Mouse (Mus musculus) lung, embryonic 16.5 days (tissue): Measurements from ENCODE around the gene Kctd15. TPM values are rescaled to one million over a fixed set of nuclear protein-coding genes. Genes with fewer than 3 reads are reported as not detected.

Source experiments
- ATAC-seq: fragments of 200-750 bp; cut with Nextera tagmentation; 2 replicates; pipeline ENCODE4 v1.8.0; 2017; ENCODE audit warnings: low read depth, mild to moderate bottlenecking, moderate library complexity
- H3K27ac ChIP-seq: fragments of 300-500 bp; sonication (generic); 2 replicates; pipeline ENCODE4 v1.5.1; 2014; ENCODE audit warnings: mild to moderate bottlenecking, control low read depth, low read length
- H3K27me3 ChIP-seq: fragments of 300-500 bp; sonication (generic); 2 replicates; pipeline ENCODE4 v1.6.1; 2014; ENCODE audit warnings: low read depth, low read length, mixed read lengths; ENCODE audit not compliant: control insufficient read depth, insufficient read depth
- H3K36me3 ChIP-seq: fragments of 300-500 bp; sonication (generic); 2 replicates; pipeline ENCODE4 v1.6.1; 2014; ENCODE audit warnings: low read length; ENCODE audit not compliant: control insufficient read depth, insufficient read depth
- H3K4me1 ChIP-seq: fragments of 300-500 bp; sonication (generic); replicated peaks from 2 replicates; pipeline ENCODE4 v1.6.1; 2014; ENCODE audit warnings: low read length, mixed read lengths; ENCODE audit not compliant: control insufficient read depth, insufficient read depth
- H3K4me2 ChIP-seq: fragments of 300-500 bp; sonication (generic); 2 replicates; pipeline ENCODE4 v1.6.1; 2014; ENCODE audit warnings: low read depth, low read length, control low read depth
- H3K4me3 ChIP-seq: fragments of 300-500 bp; sonication (generic); 2 replicates; pipeline ENCODE4 v1.5.1; 2014; ENCODE audit warnings: mild to moderate bottlenecking, low read length, control low read depth
- H3K9ac ChIP-seq: fragments of 300-500 bp; sonication (generic); 2 replicates; pipeline ENCODE4 v1.6.1; 2014; ENCODE audit warnings: low read length, control low read depth
- H3K9me3 ChIP-seq: fragments of 300-500 bp; sonication (generic); 2 replicates; pipeline ENCODE4 v1.6.1; 2016; ENCODE audit warnings: low read length; ENCODE audit not compliant: control insufficient read depth
- WGBS: fragments of 180-500 bp; shearing (Covaris S2); extraction: QIAGEN DNeasy Blood & Tissue Kit; methylation state at CpG from one replicate; pipeline ENCODE4 v1.1.7; 2014; 5-methylcytosine and 5-hydroxymethylcytosine counted together
- polyA plus RNA-seq: library from polyadenylated mRNA; unstranded; fragments of >200 nt; fragmentation: Nextera tagmentation; extraction: Ambion mirVana; gene quantifications from 2 replicates; pipeline ENCODE4 v1.2.1, GENCODE M21; 2015

Kctd15 gene
- polyA plus RNA-seq, 1 experiment from 2014 or later = 12.5 TPM

GRCm38 (mm10) chr7:34654441-34655085 lies 2.0 kb downstream of the Kctd15 start:
- peak overlapping the region; percentile 63 for H3K4me3 ChIP-seq
- no peaks in the 10 kb centered on the region for H3K9me3 ChIP-seq
- no peaks in the 10 kb centered on the region for H3K27me3 ChIP-seq
- no peaks in the 10 kb centered on the region; the same call in 1 of the 2 replicates for H3K36me3 ChIP-seq
- H3K27ac ChIP-seq = peak overlapping the region; percentile 99
- H3K4me2 ChIP-seq = peak overlapping the region; percentile 78
- peaks cover 6% of the 10 kb centered on the region; the same call in 1 of the 2 replicates for H3K4me1 ChIP-seq
- 1% methylated on average over 58 of the region's 81 CpGs for WGBS
- peak overlapping the region; percentile 93 for H3K9ac ChIP-seq
- peak; percentile 45 for ATAC-seq

DNA sequence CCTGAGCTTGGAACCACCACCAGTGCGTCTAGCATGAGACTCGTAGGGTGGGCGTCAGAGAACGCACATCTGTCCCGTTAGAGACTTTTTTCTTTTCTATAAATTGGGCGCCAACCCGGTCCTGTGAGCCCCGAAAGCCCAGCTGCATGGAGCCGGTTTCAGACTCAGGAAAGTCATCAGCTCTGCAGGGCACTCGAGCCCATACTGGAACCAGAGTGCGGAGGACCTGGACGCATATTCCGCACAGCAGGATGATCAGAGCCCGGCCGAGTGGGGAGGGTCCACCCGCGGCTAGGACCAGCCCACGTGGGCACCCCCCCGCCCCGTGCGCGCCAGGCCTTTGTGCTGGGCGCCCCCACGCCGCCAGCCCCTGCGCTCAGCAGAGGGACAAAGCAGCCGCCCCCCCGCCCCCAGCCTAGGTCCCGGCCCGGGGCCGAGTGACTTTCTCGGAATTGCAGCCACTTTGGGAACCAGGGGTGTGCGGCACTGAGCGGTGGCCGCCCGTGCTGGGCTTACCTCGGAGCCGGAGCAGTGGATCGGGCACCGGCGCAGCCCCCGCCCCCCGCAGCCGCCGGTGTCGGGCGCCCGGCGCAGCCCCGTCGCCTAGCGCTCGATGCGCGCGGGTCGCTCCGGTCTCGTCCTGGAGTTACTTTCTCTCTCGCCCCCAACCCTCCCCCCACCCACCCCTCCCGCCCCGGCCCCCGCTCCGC lies 2.6 kb downstream of the Kctd15 start:
- WGBS = under 1% methylated on average over 47 of the region's 64 CpGs
- H3K4me1 ChIP-seq = peaks cover 6% of the 10 kb centered on the region; the same call in 1 of the 2 replicates
- no peaks in the 10 kb centered on the region for H3K9me3 ChIP-seq
- H3K27ac ChIP-seq = peak overlapping the region; percentile 99
- H3K36me3 ChIP-seq = no peaks in the 10 kb centered on the region; the same call in 1 of the 2 replicates
- ATAC-seq = peak; percentile 38
- peak overlapping the region; percentile 78 for H3K4me2 ChIP-seq
- peak overlapping the region; percentile 93 for H3K9ac ChIP-seq
- H3K27me3 ChIP-seq = no peaks in the 10 kb centered on the region
- H3K4me3 ChIP-seq = peak overlapping the region; percentile 63

- peaks cover 6% of the 10 kb centered on the region; the same call in 1 of the 2 replicates for H3K4me1 ChIP-seq
- WGBS = under 1% methylated on average over 48 of the region's 48 CpGs
- H3K27me3 ChIP-seq = no peaks in the 10 kb centered on the region
- no peaks in the 10 kb centered on the region; the same call in 1 of the 2 replicates for H3K36me3 ChIP-seq
- H3K4me3 ChIP-seq = peak overlapping the region; percentile 63
- peak overlapping the region; percentile 56 for H3K27ac ChIP-seq
- peak overlapping the region; percentile 78 for H3K4me2 ChIP-seq
- H3K9ac ChIP-seq = peak overlapping the region; percentile 93
- ATAC-seq = no peak
- H3K9me3 ChIP-seq = no peaks in the 10 kb centered on the region
Observed at GRCm38 (mm10) chr7:34652751-34653502, 3.6 kb downstream of the Kctd15 start.

GRCm38 (mm10) chr7:34651381-34651780 lies 5.2 kb downstream of the Kctd15 start:
- Histone ChIP-seq H3K9me3 (no peaks in the 10 kb centered on the region), H3K27me3 (no peaks in the 10 kb centered on the region), H3K4me2 (no peak overlapping the region), H3K4me3 (no peak overlapping the region), H3K27ac (no peak overlapping the region), H3K4me1 (peaks cover 6% of the 10 kb centered on the region), H3K36me3 (no peaks in the 10 kb centered on the region; the same call in 1 of the 2 replicates), H3K9ac (no peak overlapping the region)
- ATAC-seq = no peak
- 56% methylated on average over 2 of the region's 2 CpGs for WGBS

DNA sequence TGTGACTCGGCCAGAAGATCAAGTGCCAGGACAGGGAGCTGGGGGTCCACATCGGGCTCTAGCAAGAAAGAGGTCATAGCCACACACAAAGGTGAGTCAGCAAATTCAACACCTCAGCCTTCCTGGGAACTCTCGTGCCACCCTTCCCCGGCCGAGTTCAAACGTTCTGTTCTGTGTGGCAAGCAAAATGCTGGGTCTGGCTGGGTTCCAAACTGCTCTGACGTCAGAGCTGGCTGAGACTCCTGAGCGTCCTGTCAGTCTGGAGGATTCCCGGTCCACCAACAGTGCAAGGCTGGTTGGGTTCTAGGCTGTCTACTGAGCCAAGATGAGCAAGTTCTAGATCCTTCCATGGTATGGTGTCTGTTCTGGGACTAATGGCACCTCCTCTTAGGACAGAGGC lies 9.5 kb downstream of the Kctd15 start:
- 0 out of 2 replicates have a peak, but pooled peaks have one; percentile 30 for ATAC-seq

DNA sequence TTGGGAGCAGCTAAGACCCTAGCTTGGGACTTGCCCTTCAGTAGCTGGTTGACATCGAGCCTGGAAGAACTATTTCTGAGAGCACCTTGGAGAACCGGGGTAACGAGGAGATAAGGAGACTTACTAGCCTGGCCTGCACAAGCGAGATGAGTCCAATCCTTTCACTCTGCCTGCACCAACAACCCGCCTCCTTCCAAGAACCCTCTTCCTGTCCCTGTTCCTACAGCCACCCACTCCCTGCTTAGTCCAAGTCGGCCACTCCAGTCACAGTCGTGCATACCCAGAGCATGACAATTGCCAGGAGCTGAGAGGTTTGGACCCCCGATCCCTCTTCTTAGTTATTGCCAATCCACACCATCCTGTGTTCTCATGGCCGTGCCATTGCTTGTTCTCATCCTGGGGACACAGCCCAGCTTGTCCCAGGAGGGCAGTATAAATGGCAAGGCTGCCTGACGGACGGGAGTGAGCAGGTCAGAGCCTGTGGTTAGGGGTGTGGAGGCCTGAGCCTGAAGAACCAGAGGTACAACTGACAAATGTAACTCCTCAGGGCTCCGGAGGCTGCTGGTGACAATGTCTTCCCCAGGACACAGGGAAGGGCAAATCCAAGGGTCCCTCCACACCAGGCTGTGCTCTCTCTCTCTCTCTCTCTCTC lies 10.3 kb downstream of the Kctd15 start:
- Histone ChIP-seq H3K4me1 (no peaks in the 10 kb centered on the region; the same call in 1 of the 2 replicates), H3K4me3 (no peak overlapping the region), H3K4me2 (no peak overlapping the region), H3K27ac (no peak overlapping the region), H3K36me3 (peaks cover 8% of the 10 kb centered on the region), H3K9me3 (no peaks in the 10 kb centered on the region), H3K27me3 (no peaks in the 10 kb centered on the region), H3K9ac (no peak overlapping the region)
- ATAC-seq = no peak
- 80% methylated on average over 12 of the region's 12 CpGs for WGBS

More for the DNA sequence above, 9.5 kb downstream of the Kctd15 start:
- no peak overlapping the region for H3K4me3 ChIP-seq
- H3K36me3 ChIP-seq = peaks cover 6% of the 10 kb centered on the region
- H3K9me3 ChIP-seq = no peaks in the 10 kb centered on the region
- no peak overlapping the region for H3K4me2 ChIP-seq
- H3K4me1 ChIP-seq = peaks cover 3% of the 10 kb centered on the region
- no peak overlapping the region for H3K27ac ChIP-seq
- H3K27me3 ChIP-seq = no peaks in the 10 kb centered on the region
- H3K9ac ChIP-seq = no peak overlapping the region
- 28% methylated on average over 9 of the region's 9 CpGs for WGBS

DNA sequence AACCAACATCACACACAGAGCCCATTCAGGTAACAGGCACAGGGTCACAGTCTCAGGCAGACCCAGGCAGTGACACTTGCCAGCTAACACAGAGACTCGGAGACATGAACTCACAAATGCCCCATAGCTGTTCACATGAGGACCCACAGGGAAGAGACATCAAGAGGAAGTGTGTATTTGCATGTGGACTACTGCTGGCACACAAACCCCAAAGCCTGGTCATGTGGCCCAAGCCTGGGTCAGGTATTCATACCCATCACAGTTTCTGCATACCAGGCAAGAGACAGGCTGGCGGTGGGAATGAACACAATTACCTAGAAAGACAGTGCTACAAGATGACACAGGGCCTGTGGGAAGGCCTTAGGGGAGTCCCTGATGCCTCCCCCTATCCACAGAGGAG lies 10.9 kb downstream of the Kctd15 start:
- Histone ChIP-seq H3K4me3 (no peak overlapping the region), H3K36me3 (peaks cover 8% of the 10 kb centered on the region), H3K27ac (no peak overlapping the region), H3K27me3 (no peaks in the 10 kb centered on the region), H3K4me2 (no peak overlapping the region), H3K9ac (no peak overlapping the region), H3K4me1 (no peaks in the 10 kb centered on the region; the same call in 1 of the 2 replicates), H3K9me3 (no peaks in the 10 kb centered on the region)
- 87% methylated on average over 2 of the region's 2 CpGs for WGBS
- no peak for ATAC-seq

- H3K4me1 ChIP-seq = no peaks in the 10 kb centered on the region; the same call in 1 of the 2 replicates
- no peak overlapping the region for H3K9ac ChIP-seq
- no peak overlapping the region for H3K4me3 ChIP-seq
- no peaks in the 10 kb centered on the region for H3K27me3 ChIP-seq
- ATAC-seq = no peak
- H3K36me3 ChIP-seq = peaks cover 13% of the 10 kb centered on the region
- H3K4me2 ChIP-seq = no peak overlapping the region
- no peaks in the 10 kb centered on the region for H3K9me3 ChIP-seq
- WGBS = 84% methylated on average over 18 of the region's 18 CpGs
- no peak overlapping the region for H3K27ac ChIP-seq
Observed at GRCm38 (mm10) chr7:34644591-34644990, 11.9 kb downstream of the Kctd15 start.
